Mouse (Mus musculus) neutrophil, adult 83 days (primary cell): ENCODE results near the gene Pkdcc. TPM values are rescaled to one million over a fixed set of nuclear protein-coding genes. Genes with fewer than 3 reads are reported as not detected.

Source experiments
- total RNA-seq, 2 experiments: library from RNA; stranded (reverse); gene quantifications; one replicate each; pipeline ENCODE4 v1.2.4; 2023

Gene Pkdcc
- 1 to 10 TPM; 4.7 to 5.4 TPM for total RNA-seq

GRCm38 (mm10) chr17:83214674-83215528, at the start of gene Pkdcc:
Gene Pkdcc, plus strand, starts transcription at chr17:83215292.

Other genes with a start within 250 kb of the Pkdcc start
- gene Eml4, start 135.6 kb downstream of the Pkdcc start, total RNA-seq = 10 to 100 TPM; 18.5 to 21.1 TPM